Mouse (Mus musculus) spleen, adult 2 months (tissue): ENCODE measurements around the gene Gm45140. TPM values are rescaled to one million over a fixed set of nuclear protein-coding genes. Genes with fewer than 3 reads are reported as not detected.

ENCODE experiments used
- DNase-seq, 2 experiments: peaks; one replicate each; pipeline versions ENCODE4 v3.0.0 to v3.0.0-alpha.2; 2012 to 2021; ENCODE audit warnings: low spot score in 2 of 2, low read depth in 1 of 2
- H3K27ac ChIP-seq: fragments of 200-500 bp; 2 replicates; pipeline ENCODE4 v1.5.1; 2012; ENCODE audit warnings: low read length, inconsistent platforms; ENCODE audit not compliant: insufficient read depth
- H3K27me3 ChIP-seq: fragments of 200-500 bp; 2 replicates; pipeline ENCODE4 v1.6.1; 2012; ENCODE audit warnings: mild to moderate bottlenecking, moderate library complexity, low read length, inconsistent platforms; ENCODE audit not compliant: control insufficient read depth, insufficient read depth
- H3K36me3 ChIP-seq: fragments of 200-500 bp; 2 replicates; pipeline ENCODE4 v1.6.1; 2012; ENCODE audit warnings: mild to moderate bottlenecking, low read length, inconsistent platforms; ENCODE audit not compliant: control insufficient read depth, insufficient read depth
- H3K4me1 ChIP-seq: fragments of 200-500 bp; 2 replicates; pipeline ENCODE4 v1.6.1; 2011; ENCODE audit warnings: inconsistent platforms; ENCODE audit not compliant: control insufficient read depth, insufficient read depth, insufficient read length
- H3K4me3 ChIP-seq: fragments of 200-500 bp; 2 replicates; pipeline ENCODE4 v1.5.1; 2011; ENCODE audit warnings: mild to moderate bottlenecking, inconsistent platforms; ENCODE audit not compliant: insufficient read depth, insufficient read length; ENCODE audit errors: extremely low read depth
- CTCF ChIP-seq: fragments of 200-500 bp; IDR thresholded peaks from 2 replicates; pipeline ENCODE4 v1.5.1; 2011; ENCODE audit warnings: mild to moderate bottlenecking, inconsistent platforms; ENCODE audit not compliant: insufficient read depth, insufficient read length, insufficient replicate concordance; ENCODE audit errors: extremely low read depth
- POLR2A ChIP-seq: fragments of 200-500 bp; IDR thresholded peaks from 2 replicates; pipeline ENCODE4 v1.6.1; 2011; ENCODE audit warnings: low read depth, low read length, inconsistent platforms
- WGBS: fragments of 180-500 bp; shearing (Covaris S2); methylation state at CpG from one replicate; pipeline ENCODE4 v1.1.7; 2018; 5-methylcytosine and 5-hydroxymethylcytosine counted together
- polyA plus RNA-seq: library from polyadenylated mRNA; depleted of rRNA; stranded (reverse); fragments of >200 nt; gene quantifications from 2 replicates; pipeline ENCODE4 v1.2.3, GENCODE M21; 2012

Gm45140 gene
- polyA plus RNA-seq, 1 experiment: 1.3 TPM

- TF ChIP-seq CTCF (no peak), POLR2A (no peak)
- peaks cover 5% of the 10 kb centered on the region; the same call in 1 of the 2 replicates for H3K36me3 ChIP-seq
- H3K4me3 ChIP-seq: no peak overlapping the region
- H3K27ac ChIP-seq: no peak overlapping the region
- 70% methylated on average over 1 of the region's 1 CpGs for WGBS
- peaks cover 9% of the 10 kb centered on the region for H3K4me1 ChIP-seq
- H3K27me3 ChIP-seq: no peaks in the 10 kb centered on the region
- DNase-seq: no peak
Observed at GRCm38 (mm10) chr6:87804036-87804435, 31.6 kb downstream of the Gm45140 start.

- Histone ChIP-seq H3K4me1 (peaks cover 5% of the 10 kb centered on the region; the same call in 1 of the 2 replicates), H3K4me3 (no peak overlapping the region), H3K27me3 (no peaks in the 10 kb centered on the region), H3K27ac (no peak overlapping the region), H3K36me3 (peaks cover 3% of the 10 kb centered on the region; the same call in 1 of the 2 replicates)
- no peak for DNase-seq
- TF ChIP-seq CTCF (no peak), POLR2A (no peak)
- WGBS: 78% methylated on average over 7 of the region's 7 CpGs
Observed at GRCm38 (mm10) chr6:87802462-87802861, 33.1 kb downstream of the Gm45140 start.

DNA sequence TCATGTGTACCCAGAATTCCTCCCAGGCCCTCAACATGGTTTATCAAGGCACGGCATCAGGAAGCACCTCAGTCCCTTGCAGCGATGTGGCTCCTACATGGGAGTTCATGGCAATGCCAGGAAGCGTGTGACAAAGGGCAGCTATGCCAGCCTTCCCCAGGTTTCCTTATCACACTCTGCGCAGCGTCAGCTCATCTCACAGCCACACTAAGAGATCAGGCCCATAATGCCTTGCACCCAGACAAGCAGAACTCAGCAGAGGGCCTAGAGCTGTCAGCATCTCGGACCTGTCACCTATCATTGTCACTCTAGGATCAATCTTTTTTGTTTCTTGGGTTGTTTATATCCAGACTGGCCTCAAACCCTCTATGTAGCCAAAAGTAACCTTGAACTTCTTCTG, 36.0 kb downstream of the Gm45140 start:
- H3K4me1 ChIP-seq: no peaks in the 10 kb centered on the region; the same call in 1 of the 2 replicates
- H3K27ac ChIP-seq: no peak overlapping the region
- peaks cover 3% of the 10 kb centered on the region; the same call in 1 of the 2 replicates for H3K36me3 ChIP-seq
- no peak for DNase-seq
- TF ChIP-seq CTCF (no peak), POLR2A (no peak)
- 85% methylated on average over 6 of the region's 6 CpGs for WGBS
- H3K4me3 ChIP-seq: no peak overlapping the region
- no peaks in the 10 kb centered on the region for H3K27me3 ChIP-seq

- Histone ChIP-seq H3K27ac (no peak overlapping the region), H3K4me3 (no peak overlapping the region), H3K4me1 (no peaks in the 10 kb centered on the region; the same call in 1 of the 2 replicates), H3K27me3 (no peaks in the 10 kb centered on the region), H3K36me3 (peaks cover 7% of the 10 kb centered on the region)
- 71% methylated on average over 2 of the region's 2 CpGs for WGBS
- no peak for DNase-seq
- no peak for TF ChIP-seq CTCF
- TF ChIP-seq POLR2A: no peak
Observed at GRCm38 (mm10) chr6:87797321-87797720, 38.3 kb downstream of the Gm45140 start.

GRCm38 (mm10) chr6:87796251-87796880, 39.2 kb downstream of the Gm45140 start:
- DNase-seq: no peak
- TF ChIP-seq CTCF (no peak), POLR2A (no peak)
- Histone ChIP-seq H3K4me1 (no peaks in the 10 kb centered on the region; the same call in 1 of the 2 replicates), H3K27ac (no peak overlapping the region), H3K4me3 (no peak overlapping the region), H3K36me3 (peaks cover 12% of the 10 kb centered on the region), H3K27me3 (no peaks in the 10 kb centered on the region)
- 90% methylated on average over 6 of the region's 6 CpGs for WGBS

DNA sequence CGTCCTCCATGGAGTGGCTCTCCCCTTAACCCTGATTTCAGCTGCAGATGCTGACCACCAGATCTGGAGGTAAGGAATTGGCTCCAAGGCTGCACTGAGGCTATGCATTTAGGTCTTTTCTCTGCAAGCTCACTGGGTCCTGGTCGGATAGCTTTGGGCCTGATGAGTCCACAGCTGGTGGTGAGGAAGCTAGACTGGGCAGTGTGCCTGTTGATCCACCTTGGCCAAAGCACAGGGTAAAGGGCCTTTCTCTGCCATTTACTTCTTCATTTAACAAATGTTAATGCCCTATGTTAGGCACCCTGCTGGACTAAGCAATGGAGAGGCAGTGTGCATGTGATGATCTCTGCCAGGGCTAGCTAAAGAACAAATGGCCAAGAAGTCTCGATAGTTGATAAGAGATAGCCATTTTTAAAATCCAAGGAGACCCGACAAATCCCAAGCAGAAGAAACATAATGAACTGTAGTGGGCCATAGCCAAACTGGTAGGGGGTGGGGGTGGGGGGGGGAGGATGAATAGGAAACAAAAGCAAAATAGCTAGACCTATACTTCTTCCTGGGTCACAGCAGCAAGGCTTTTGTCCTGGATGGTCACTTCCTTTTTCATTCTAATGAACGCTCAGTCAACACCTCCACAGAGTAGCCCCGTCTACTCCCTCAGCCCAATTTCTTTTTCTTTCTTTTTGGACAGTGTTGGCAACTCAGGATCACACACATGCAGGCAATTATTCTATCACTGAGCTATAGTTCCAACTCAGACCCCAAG, 40.0 kb downstream of the Gm45140 start:
- Histone ChIP-seq H3K27me3 (no peaks in the 10 kb centered on the region), H3K27ac (no peak overlapping the region), H3K4me3 (no peak overlapping the region), H3K4me1 (peaks cover 7% of the 10 kb centered on the region; the same call in 1 of the 2 replicates), H3K36me3 (peaks cover 15% of the 10 kb centered on the region)
- 89% methylated on average over 6 of the region's 6 CpGs for WGBS
- no peak for TF ChIP-seq CTCF
- TF ChIP-seq POLR2A: no peak
- no peak for DNase-seq

- TF ChIP-seq CTCF (no peak), POLR2A (no peak)
- no peak overlapping the region for H3K27ac ChIP-seq
- no peak overlapping the region for H3K4me3 ChIP-seq
- H3K36me3 ChIP-seq: peaks cover 15% of the 10 kb centered on the region
- DNase-seq: no peak
- 98% methylated on average over 10 of the region's 10 CpGs for WGBS
- no peaks in the 10 kb centered on the region for H3K27me3 ChIP-seq
- H3K4me1 ChIP-seq: peaks cover 14% of the 10 kb centered on the region
Observed at GRCm38 (mm10) chr6:87793821-87794510, 41.6 kb downstream of the Gm45140 start.
